Comparison of ENCODE assay signal across 12 mouse cellular contexts in the genomic region with DNA sequence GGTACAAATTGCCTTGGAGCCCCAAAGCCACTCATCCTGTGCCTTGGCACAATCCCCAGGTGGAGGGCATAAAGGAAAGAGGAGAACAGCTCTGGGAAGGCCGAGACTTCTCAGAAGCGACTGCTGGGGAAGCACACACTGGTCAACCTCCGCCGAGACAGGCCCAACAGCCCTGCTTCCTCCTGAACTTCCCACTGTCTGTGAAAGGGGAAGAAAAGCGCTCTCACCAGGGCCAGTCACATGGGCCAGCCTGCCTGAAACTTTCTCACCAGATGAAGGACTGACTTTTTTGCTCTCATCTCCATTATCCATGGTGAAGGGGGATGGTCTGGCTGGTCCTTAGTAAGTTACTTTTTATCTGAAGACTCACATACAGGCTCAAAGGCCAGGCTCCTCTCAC.
DNase-seq lines count a peak whose midpoint lies in the region; ATAC-seq and TF ChIP-seq lines count a peak whose summit lies in the region.
"Had no signal": no experiment of that assay in that cellular context is flagged by ENCODE, and none has a peak within 500 bp of the region (broad histone marks: within the 10 kb centered on the region; RNA-seq: fewer than 3 reads in every experiment).

No protein-coding gene starts in this region.

- peaks cover 75% of the 10 kb centered on the region for H3K4me1 ChIP-seq in heart, embryonic 10.5 days
- H3K4me1 ChIP-seq in midbrain, postnatal 0 days (ENCODE audit: insufficient read depth, low read length) = 0 out of 2 replicates have a peak, but pooled peaks cover 4% of the 10 kb centered on the region
- H3K4me1 ChIP-seq in midbrain, embryonic 16.5 days (ENCODE audit: control insufficient read depth, insufficient read depth, low read length) = peaks cover 8% of the 10 kb centered on the region; the same call in 1 of the 2 replicates
- peaks cover 28% of the 10 kb centered on the region for H3K4me1 ChIP-seq in liver, embryonic 12.5 days
- peaks cover 28% of the 10 kb centered on the region for H3K4me1 ChIP-seq in stomach, embryonic 15.5 days

- H3K4me2 ChIP-seq in midbrain, postnatal 0 days (ENCODE audit: low read depth, low read length, poor library complexity, severe bottlenecking) = no peak overlapping the region
- H3K4me2 ChIP-seq in midbrain, embryonic 16.5 days (ENCODE audit: low read length) = no peak overlapping the region
- no peak overlapping the region for H3K4me2 ChIP-seq in liver, embryonic 12.5 days
- no peak overlapping the region for H3K4me2 ChIP-seq in stomach, embryonic 15.5 days
- H3K4me2 ChIP-seq: neural tube, embryonic 12.5 days had no signal

- WGBS in heart, embryonic 10.5 days = 47% methylated on average over 5 of the region's 5 CpGs
- WGBS in midbrain, postnatal 0 days = 62% methylated on average over 5 of the region's 5 CpGs
- WGBS in midbrain, embryonic 16.5 days = 49% methylated on average over 5 of the region's 5 CpGs
- 39% methylated on average over 5 of the region's 5 CpGs for WGBS in liver, embryonic 12.5 days (ENCODE audit: insufficient replicate concordance)
- 66% methylated on average over 5 of the region's 5 CpGs for WGBS in stomach, embryonic 15.5 days

- peak overlapping the region; percentile 19; the same call in 1 of the 2 replicates for H3K9ac ChIP-seq in midbrain, postnatal 0 days (replicated peaks; ENCODE audit: low read length, poor library complexity, severe bottlenecking)
- no peak overlapping the region for H3K9ac ChIP-seq in midbrain, embryonic 16.5 days (ENCODE audit: low read depth, low read length)
- H3K9ac ChIP-seq in liver, embryonic 12.5 days = no peak overlapping the region
- H3K9ac ChIP-seq in stomach, embryonic 15.5 days = no peak overlapping the region
- H3K9ac ChIP-seq: forebrain, postnatal 0 days; neural tube, embryonic 12.5 days had no signal

- no peaks in the 10 kb centered on the region for H3K9me3 ChIP-seq in heart, embryonic 10.5 days
- H3K9me3 ChIP-seq in midbrain, postnatal 0 days (ENCODE audit: low read length) = no peaks in the 10 kb centered on the region
- no peaks in the 10 kb centered on the region for H3K9me3 ChIP-seq in midbrain, embryonic 16.5 days (replicated peaks; ENCODE audit: control insufficient read depth, low read length, poor library complexity, severe bottlenecking)
- H3K9me3 ChIP-seq in liver, embryonic 12.5 days (replicated peaks) = no peaks in the 10 kb centered on the region
- H3K9me3 ChIP-seq in stomach, embryonic 15.5 days = no peaks in the 10 kb centered on the region
- H3K9me3 ChIP-seq: neural tube, embryonic 12.5 days had no signal

- H3K4me3 ChIP-seq in heart, embryonic 10.5 days = no peak overlapping the region
- H3K4me3 ChIP-seq in midbrain, postnatal 0 days (ENCODE audit: low read depth, low read length) = no peak overlapping the region
- no peak overlapping the region for H3K4me3 ChIP-seq in midbrain, embryonic 16.5 days (ENCODE audit: low read depth, low read length)
- no peak overlapping the region for H3K4me3 ChIP-seq in liver, embryonic 12.5 days
- H3K4me3 ChIP-seq in stomach, embryonic 15.5 days (replicated peaks) = no peak overlapping the region
- H3K4me3 ChIP-seq: neural tube, embryonic 12.5 days had no signal

- H3K36me3 ChIP-seq in heart, embryonic 10.5 days = peaks cover 44% of the 10 kb centered on the region
- peaks cover 26% of the 10 kb centered on the region for H3K36me3 ChIP-seq in midbrain, postnatal 0 days (ENCODE audit: insufficient read depth, low read length)
- H3K36me3 ChIP-seq in midbrain, embryonic 16.5 days (ENCODE audit: control insufficient read depth, insufficient read depth, low read length) = 0 out of 2 replicates have a peak, but pooled peaks cover 3% of the 10 kb centered on the region
- no peaks in the 10 kb centered on the region; the same call in 1 of the 2 replicates for H3K36me3 ChIP-seq in liver, embryonic 12.5 days
- peaks cover 15% of the 10 kb centered on the region for H3K36me3 ChIP-seq in stomach, embryonic 15.5 days

- DNase-seq in heart, embryonic 10.5 days (ENCODE audit: low spot score) = no peak
- DNase-seq in heart, postnatal 10 days = no peak
- DNase-seq in midbrain, postnatal 0 days (ENCODE audit: low spot score) = no peak
- DNase-seq in frontal cortex, postnatal 10 days (ENCODE audit: low spot score in 2 of 2) = no peak
- DNase-seq in gastrocnemius, postnatal 10 days = no peak
- DNase-seq: forebrain, postnatal 0 days; right cerebral cortex, postnatal 4 days had no signal

- H3K27ac ChIP-seq in heart, embryonic 10.5 days = peak overlapping the region; percentile 83
- no peak overlapping the region for H3K27ac ChIP-seq in midbrain, postnatal 0 days (ENCODE audit: low read depth, low read length)
- no peak overlapping the region for H3K27ac ChIP-seq in midbrain, embryonic 16.5 days (ENCODE audit: low read length)
- H3K27ac ChIP-seq in liver, embryonic 12.5 days = peak overlapping the region; percentile 62
- peak overlapping the region; percentile 92 for H3K27ac ChIP-seq in stomach, embryonic 15.5 days
- H3K27ac ChIP-seq: hindbrain, postnatal 0 days; neural tube, embryonic 12.5 days had no signal

- intact Hi-C loops in heart, postnatal 10 days (cut with DNase I) = no loop called here

- no peak for ATAC-seq in midbrain, postnatal 0 days (ENCODE audit: low FRiP score)
- ATAC-seq in midbrain, embryonic 16.5 days = no peak
- no peak for ATAC-seq in liver, embryonic 12.5 days
- no peak for ATAC-seq in stomach, embryonic 15.5 days (ENCODE audit: insufficient read depth, low FRiP score, low read depth)
- ATAC-seq: forebrain, postnatal 0 days; hindbrain, postnatal 0 days had no signal

- no peak for TF ChIP-seq CTCF in midbrain, postnatal 0 days (IDR thresholded peaks at IDR 0.05)

- peaks cover 4% of the 10 kb centered on the region; the same call in 1 of the 2 replicates for H3K27me3 ChIP-seq in heart, embryonic 10.5 days (ENCODE audit: insufficient read depth, poor library complexity, severe bottlenecking)
- no peaks in the 10 kb centered on the region for H3K27me3 ChIP-seq in midbrain, postnatal 0 days (ENCODE audit: insufficient read depth, low read length)
- no peaks in the 10 kb centered on the region for H3K27me3 ChIP-seq in midbrain, embryonic 16.5 days (ENCODE audit: control insufficient read depth, insufficient read depth, low read depth, low read length)
- H3K27me3 ChIP-seq in liver, embryonic 12.5 days (replicated peaks) = no peaks in the 10 kb centered on the region
- H3K27me3 ChIP-seq in stomach, embryonic 15.5 days (replicated peaks) = no peaks in the 10 kb centered on the region
- H3K27me3 ChIP-seq: neural tube, embryonic 12.5 days had no signal

Comparison
In these comparisons a context has a peak if more than half of its experiments do, and no peak if none do; other contexts are left out.
1. H3K27ac ChIP-seq: peak in heart, embryonic 10.5 days (single experiment), liver, embryonic 12.5 days (single experiment) and stomach, embryonic 15.5 days (single experiment); none in midbrain, postnatal 0 days (single experiment) and midbrain, embryonic 16.5 days (single experiment).